Mouse (Mus musculus): ENCODE measurements around the gene Smtnl2. TPM values are rescaled to one million over a fixed set of nuclear protein-coding genes. Genes with fewer than 3 reads are reported as not detected.
"Not testable (repeated sequence)": the region's sequence is repeated elsewhere in the genome, so short reads cannot be mapped to it uniquely, and the experiment has no call there.

Gene Smtnl2
- polyA plus RNA-seq, 1 experiment from 2014 or later = 41.5 TPM

DNA sequence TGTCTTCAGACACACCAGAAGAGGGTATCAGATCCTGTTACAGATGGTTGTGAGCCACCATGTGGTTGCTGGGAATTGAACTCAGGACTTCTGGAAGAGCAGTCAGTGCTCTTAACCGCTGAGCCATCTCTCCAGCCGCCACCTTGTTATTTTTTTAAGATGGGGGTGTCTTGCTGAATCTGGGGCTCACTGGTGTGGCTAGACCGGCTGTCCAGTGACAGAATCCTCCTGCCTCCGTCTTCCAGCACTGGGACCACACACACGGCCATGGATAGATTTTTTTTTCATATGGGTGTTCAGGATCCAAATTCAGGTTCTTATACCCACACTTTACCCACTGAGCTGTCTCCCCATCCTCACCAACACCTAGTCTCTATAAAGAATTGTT is 68.3 kb downstream of the Smtnl2 start:
- H3K27ac ChIP-seq; H3K4me2 ChIP-seq (replicated peaks); H3K9me3 ChIP-seq; H3K4me1 ChIP-seq; H3K27me3 ChIP-seq; ATAC-seq (ENCODE audit: low FRiP score, low read depth); H3K4me3 ChIP-seq; H3K9ac ChIP-seq; H3K36me3 ChIP-seq: not testable (repeated sequence)
- WGBS = 88% methylated on average over 5 of the region's 5 CpGs

DNA sequence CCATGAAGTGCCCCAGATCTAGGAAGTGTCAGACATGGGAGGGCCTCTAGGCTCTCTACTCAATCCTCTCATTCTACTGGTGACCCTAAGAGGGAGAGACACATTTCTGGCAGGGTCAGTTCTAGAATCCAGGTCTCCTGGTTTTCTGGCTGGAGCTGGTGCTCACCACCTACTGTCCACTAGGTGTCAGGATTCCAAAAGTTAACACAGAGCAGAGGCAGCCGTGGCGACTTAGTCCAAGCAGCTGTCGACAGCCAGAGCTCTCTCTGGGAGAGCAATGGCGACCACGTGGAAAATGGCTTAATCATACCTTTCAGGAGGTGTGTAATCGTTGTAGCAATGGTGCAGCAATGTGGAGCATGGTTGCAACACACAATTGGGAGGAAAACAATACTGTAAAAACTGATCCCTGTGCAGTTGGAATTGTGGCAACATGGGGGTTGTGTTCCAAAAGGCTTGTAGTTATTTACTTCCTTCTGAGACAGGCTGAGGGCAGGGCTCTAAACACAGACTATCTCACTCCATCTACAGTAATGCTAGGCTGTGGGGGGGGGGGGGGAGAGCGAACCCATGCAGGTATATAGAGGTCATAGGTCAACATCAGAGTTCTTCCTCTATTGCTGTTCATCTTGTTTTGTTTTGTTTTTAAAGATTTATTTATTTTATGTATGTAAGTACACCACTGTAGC is 68.8 kb downstream of the Smtnl2 start:
- WGBS = 14% methylated on average over 7 of the region's 7 CpGs
- H3K4me2 ChIP-seq (replicated peaks) = no peak overlapping the region
- no peaks in the 10 kb centered on the region for H3K36me3 ChIP-seq
- peaks cover 4% of the 10 kb centered on the region; the same call in 1 of the 2 replicates for H3K4me1 ChIP-seq
- H3K9ac ChIP-seq = no peak overlapping the region; the same call in 1 of the 2 replicates
- peak; percentile 75; the same call in 1 of the 2 replicates for ATAC-seq (ENCODE audit: low FRiP score, low read depth)
- no peaks in the 10 kb centered on the region for H3K9me3 ChIP-seq
- H3K4me3 ChIP-seq = no peak overlapping the region
- H3K27me3 ChIP-seq = no peaks in the 10 kb centered on the region
- no peak overlapping the region for H3K27ac ChIP-seq

DNA sequence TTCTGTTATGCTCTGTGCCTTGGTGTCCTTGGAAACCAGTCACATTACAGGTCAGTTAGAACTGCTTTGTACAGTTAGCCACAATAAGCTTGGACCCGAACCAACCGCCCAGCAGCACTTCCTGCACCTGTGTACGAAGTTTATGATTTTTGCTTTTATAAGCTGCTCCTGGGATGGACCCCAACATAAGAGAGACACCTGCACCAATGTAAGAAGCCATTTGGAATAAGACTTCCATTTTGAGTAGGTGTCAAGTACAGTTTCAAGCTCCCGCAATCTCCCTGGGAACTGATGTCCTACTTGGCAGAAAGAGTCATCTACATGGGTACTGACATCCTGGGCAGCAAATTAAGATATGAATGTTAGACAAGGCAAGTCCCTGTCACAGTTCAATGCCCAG is 71.8 kb downstream of the Smtnl2 start:
- ATAC-seq (ENCODE audit: low FRiP score, low read depth) = no peak
- H3K4me2 ChIP-seq (replicated peaks) = no peak overlapping the region
- H3K9me3 ChIP-seq = no peaks in the 10 kb centered on the region
- peaks cover 4% of the 10 kb centered on the region; the same call in 1 of the 2 replicates for H3K4me1 ChIP-seq
- WGBS = 67% methylated on average over 4 of the region's 4 CpGs
- H3K27ac ChIP-seq = no peak overlapping the region
- H3K36me3 ChIP-seq = no peaks in the 10 kb centered on the region
- H3K9ac ChIP-seq = no peak overlapping the region
- H3K4me3 ChIP-seq = no peak overlapping the region
- no peaks in the 10 kb centered on the region for H3K27me3 ChIP-seq

Small RNA genes lying within 50 kb of the gene (microRNA-seq; reads per million reads assigned to microRNA genes)
- not detected for gene Mir6338

Other genes with a start within 250 kb of the Smtnl2 start
- 0.84 and 1.1 TPM in 2 replicates for gene Gm43951, start 204.9 kb downstream of the Smtnl2 start, polyA plus RNA-seq (2015; fragmentation: Nextera tagmentation; extraction: Ambion mirVana)
- 18.1 and 18.3 TPM in 2 replicates for gene 4933427D14Rik, start 204.3 kb downstream of the Smtnl2 start, polyA plus RNA-seq (2015; fragmentation: Nextera tagmentation; extraction: Ambion mirVana)
- gene Txndc17, start 204.2 kb downstream of the Smtnl2 start, polyA plus RNA-seq (2015; fragmentation: Nextera tagmentation; extraction: Ambion mirVana) = 229 and 230 TPM in 2 replicates
- gene Med31, start 196.1 kb downstream of the Smtnl2 start, polyA plus RNA-seq (2015; fragmentation: Nextera tagmentation; extraction: Ambion mirVana) = 48.9 and 49.6 TPM in 2 replicates
- gene Slc13a5, start 144.5 kb downstream of the Smtnl2 start, polyA plus RNA-seq (2015; fragmentation: Nextera tagmentation; extraction: Ambion mirVana) = 0.18 and 0.84 TPM in 2 replicates
- 2.4 and 2.5 TPM in 2 replicates for gene Xaf1, start 110.1 kb downstream of the Smtnl2 start, polyA plus RNA-seq (2015; fragmentation: Nextera tagmentation; extraction: Ambion mirVana)
- not detected in 2 replicates for gene Fbxo39, start 97.3 kb downstream of the Smtnl2 start, polyA plus RNA-seq (2015; fragmentation: Nextera tagmentation; extraction: Ambion mirVana)
- gene Tekt1, start 49.3 kb downstream of the Smtnl2 start, polyA plus RNA-seq (2015; fragmentation: Nextera tagmentation; extraction: Ambion mirVana) = 3.2 and 3.6 TPM in 2 replicates
- gene Ggt6, start 23.8 kb upstream of the Smtnl2 start, polyA plus RNA-seq (2015; fragmentation: Nextera tagmentation; extraction: Ambion mirVana) = 0.74 and 0.92 TPM in 2 replicates
- gene Mybbp1a, start 29.6 kb upstream of the Smtnl2 start, polyA plus RNA-seq (2015; fragmentation: Nextera tagmentation; extraction: Ambion mirVana) = 159 and 164 TPM in 2 replicates
- 2.1 and 2.3 TPM in 2 replicates for gene Spns2, start 78.2 kb upstream of the Smtnl2 start, polyA plus RNA-seq (2015; fragmentation: Nextera tagmentation; extraction: Ambion mirVana)
- 0.14 and 0.20 TPM in 2 replicates for gene Spns3, start 138.8 kb upstream of the Smtnl2 start, polyA plus RNA-seq (2015; fragmentation: Nextera tagmentation; extraction: Ambion mirVana)
- gene Ube2g1, start 195.6 kb upstream of the Smtnl2 start, polyA plus RNA-seq (2015; fragmentation: Nextera tagmentation; extraction: Ambion mirVana) = 80.2 and 84.5 TPM in 2 replicates

Data from limb, embryonic 13.5 days (tissue).